11 mouse cellular contexts compared by ENCODE assay signal in the genomic region with DNA sequence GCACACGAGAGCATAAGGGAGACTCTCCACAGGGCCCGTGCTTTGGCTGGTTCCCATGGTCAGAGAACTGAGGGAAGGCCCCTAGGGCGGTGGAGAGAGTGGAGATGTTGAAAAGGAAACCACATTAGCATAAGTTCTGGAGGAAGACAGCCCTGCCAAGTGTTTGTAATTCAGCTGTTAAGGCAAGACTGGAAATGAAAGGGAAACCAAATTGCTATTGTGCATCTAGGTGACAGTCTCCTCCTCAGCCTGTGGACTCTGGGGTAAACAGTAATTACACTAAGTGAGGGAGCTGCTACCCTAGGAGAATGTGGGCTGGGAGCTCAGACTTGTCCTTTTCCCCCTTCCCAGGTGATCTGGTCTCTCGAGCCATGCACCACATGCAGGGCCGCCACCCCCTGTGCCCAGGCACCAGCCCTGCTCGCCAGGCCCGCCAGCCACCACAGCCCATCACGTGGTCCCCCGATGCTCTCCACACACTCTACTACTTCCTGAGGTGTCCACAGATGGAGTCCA.
DNase-seq lines count a peak whose midpoint lies in the region; ATAC-seq and TF ChIP-seq lines count a peak whose summit lies in the region.
"Had no signal": no experiment of that assay in that cellular context is flagged by ENCODE, and none has a peak within 500 bp of the region (broad histone marks: within the 10 kb centered on the region; RNA-seq: fewer than 3 reads in every experiment).

No protein-coding gene starts in this region.

- no peak overlapping the region for H3K9ac ChIP-seq in lung, postnatal 0 days (replicated peaks; ENCODE audit: low read depth)
- no peak overlapping the region for H3K9ac ChIP-seq in hindbrain, embryonic 12.5 days
- H3K9ac ChIP-seq: neural tube, embryonic 12.5 days had no signal

- no peaks in the 10 kb centered on the region for H3K36me3 ChIP-seq in lung, postnatal 0 days (ENCODE audit: insufficient read depth, low read length)
- no peaks in the 10 kb centered on the region; the same call in 1 of the 2 replicates for H3K36me3 ChIP-seq in hindbrain, embryonic 12.5 days
- H3K36me3 ChIP-seq in splenic B cell, adult 2 months (ENCODE audit: control insufficient read depth, insufficient read depth, low read length, poor library complexity, severe bottlenecking), result no peaks in the 10 kb centered on the region
- H3K36me3 ChIP-seq: neural tube, embryonic 12.5 days had no signal

- no peak for TF ChIP-seq CTCF in lung, postnatal 0 days (IDR thresholded peaks at IDR 0.05)
- TF ChIP-seq CTCF in lung, adult 2 months (IDR thresholded peaks at IDR 0.05; ENCODE audit: insufficient read depth, low read length), result no peak
- no peak for TF ChIP-seq CTCF in bone marrow, adult 2 months (IDR thresholded peaks at IDR 0.05; ENCODE audit: control insufficient read depth, insufficient read depth, low read length)

- TF ChIP-seq POLR2A in lung, adult 2 months (IDR thresholded peaks at IDR 0.05; ENCODE audit: borderline replicate concordance, extremely low read depth, low read depth, low read length), result no peak
- TF ChIP-seq POLR2A in bone marrow, adult 2 months (IDR thresholded peaks at IDR 0.05; ENCODE audit: borderline replicate concordance, control insufficient read depth, low read depth, low read length), result no peak

- H3K9me3 ChIP-seq in lung, postnatal 0 days (ENCODE audit: low read length), result no peaks in the 10 kb centered on the region
- H3K9me3 ChIP-seq in hindbrain, embryonic 12.5 days (replicated peaks), result no peaks in the 10 kb centered on the region
- H3K9me3 ChIP-seq: neural tube, embryonic 12.5 days had no signal

- no peak for TF ChIP-seq EP300 in lung, postnatal 0 days (IDR thresholded peaks at IDR 0.05)

- H3K4me2 ChIP-seq in lung, postnatal 0 days (replicated peaks; ENCODE audit: low read depth, low read length), result no peak overlapping the region
- no peak overlapping the region for H3K4me2 ChIP-seq in hindbrain, embryonic 12.5 days (replicated peaks)
- H3K4me2 ChIP-seq: neural tube, embryonic 12.5 days had no signal

- no peaks in the 10 kb centered on the region for H3K27me3 ChIP-seq in lung, postnatal 0 days (replicated peaks; ENCODE audit: insufficient read depth, low read length)
- no peaks in the 10 kb centered on the region for H3K27me3 ChIP-seq in hindbrain, embryonic 12.5 days
- H3K27me3 ChIP-seq in splenic B cell, adult 2 months (ENCODE audit: control insufficient read depth, insufficient read depth, low read length, poor library complexity, severe bottlenecking), result no peaks in the 10 kb centered on the region
- H3K27me3 ChIP-seq: neural tube, embryonic 12.5 days had no signal

- peaks cover 4% of the 10 kb centered on the region; the same call in 1 of the 2 replicates for H3K4me1 ChIP-seq in lung, postnatal 0 days (ENCODE audit: insufficient read depth, low read depth, low read length)
- 0 out of 2 replicates have a peak, but pooled peaks cover 5% of the 10 kb centered on the region for H3K4me1 ChIP-seq in lung, adult 2 months (ENCODE audit: control insufficient read depth, insufficient read depth, low read length)
- peaks cover 4% of the 10 kb centered on the region; the same call in 1 of the 2 replicates for H3K4me1 ChIP-seq in bone marrow, adult 2 months (ENCODE audit: control insufficient read depth, insufficient read depth, low read length)
- H3K4me1 ChIP-seq in hindbrain, embryonic 12.5 days, result peaks cover 17% of the 10 kb centered on the region

- no peak for ATAC-seq in lung, postnatal 0 days
- peak; percentile 35; the same call in 1 of the 2 replicates for ATAC-seq in hindbrain, embryonic 12.5 days (ENCODE audit: low FRiP score)

- no peak overlapping the region for H3K4me3 ChIP-seq in lung, postnatal 0 days (ENCODE audit: low read depth, low read length)
- no peak overlapping the region for H3K4me3 ChIP-seq in lung, adult 2 months (replicated peaks; ENCODE audit: extremely low read depth, low read depth, low read length)
- peak overlapping the region; percentile 25 for H3K4me3 ChIP-seq in bone marrow, adult 2 months (replicated peaks; ENCODE audit: control insufficient read depth, low read depth, low read length)
- no peak overlapping the region for H3K4me3 ChIP-seq in hindbrain, embryonic 12.5 days
- H3K4me3 ChIP-seq: erythroblast, embryonic 14.5 days; neural tube, embryonic 12.5 days had no signal

- DNase-seq in lung, postnatal 0 days (ENCODE audit: low spot score), result peak; percentile 69
- DNase-seq in lung, adult 2 months, result no peak
- peak; percentile 46 for DNase-seq in splenic B cell, adult 2 months (ENCODE audit: low read depth, low spot score)
- DNase-seq in c-Kit-positive CD71-positive TER-119-positive erythroid progenitor cells, embryonic 14.5 days (ENCODE audit: low spot score), result no peak
- no peak for DNase-seq in kidney, postnatal 4 days
- DNase-seq in spleen, adult 12 weeks (ENCODE audit: low spot score), result no peak
- DNase-seq: adrenal gland, postnatal 14 days had no signal

- H3K27ac ChIP-seq in lung, postnatal 0 days (ENCODE audit: low read length), result peak overlapping the region; percentile 20
- H3K27ac ChIP-seq in bone marrow, adult 2 months (ENCODE audit: control insufficient read depth, insufficient read depth, low read depth, low read length, poor library complexity), result peak overlapping the region; percentile 42
- no peak overlapping the region for H3K27ac ChIP-seq in hindbrain, embryonic 12.5 days
- H3K27ac ChIP-seq: neural tube, embryonic 12.5 days had no signal

- 76% methylated on average over 9 of the region's 9 CpGs for WGBS in lung, postnatal 0 days
- 68% methylated on average over 9 of the region's 9 CpGs for WGBS in lung, adult 2 months
- WGBS in bone marrow, adult 2 months, result 8% methylated on average over 9 of the region's 9 CpGs
- WGBS in hindbrain, embryonic 12.5 days, result 66% methylated on average over 9 of the region's 9 CpGs

Comparison
In these comparisons a context has a peak if more than half of its experiments do, and no peak if none do; other contexts are left out.
1. DNase-seq: peak in lung, postnatal 0 days (single experiment) and splenic B cell, adult 2 months (single experiment); none in lung, adult 2 months (single experiment), c-Kit-positive CD71-positive TER-119-positive erythroid progenitor cells, embryonic 14.5 days (single experiment), kidney, postnatal 4 days (0 of 2) and spleen, adult 12 weeks (single experiment).